Mouse (Mus musculus): ENCODE measurements around the gene Gm826. TPM values are rescaled to one million over a fixed set of nuclear protein-coding genes. Genes with fewer than 3 reads are reported as not detected.

Gm826 gene
- total RNA-seq, 2 experiments from 2014 or later = 3.0 to 4.0 TPM

DNA sequence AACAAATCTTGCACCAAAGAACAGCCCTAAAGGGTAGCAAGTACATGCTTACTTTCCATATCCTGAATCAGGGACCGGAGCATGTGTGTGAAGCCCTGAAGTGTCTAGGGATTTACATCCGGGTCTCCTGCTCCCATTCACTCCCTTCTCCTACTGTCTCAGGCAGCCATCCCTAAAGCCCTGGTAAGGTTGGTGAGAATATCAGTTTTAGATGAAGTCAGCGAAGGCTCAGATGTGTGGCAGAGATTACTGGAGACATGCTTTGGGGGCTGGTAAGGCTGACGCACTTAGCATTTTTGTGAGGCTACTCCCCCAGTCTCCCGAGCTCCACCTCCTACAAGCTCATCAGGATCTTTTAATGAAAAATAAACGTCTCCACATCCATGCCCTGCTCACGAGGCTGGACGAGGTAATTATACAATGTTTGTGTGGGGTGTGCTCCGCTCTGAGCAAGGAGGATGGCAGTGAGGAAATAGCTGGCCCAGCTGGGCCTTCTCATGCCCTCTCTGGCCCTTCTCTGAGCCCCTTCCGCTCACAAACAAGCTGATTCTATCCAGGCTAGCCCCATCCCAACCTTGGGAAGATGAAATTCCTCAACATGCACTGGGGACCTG is 45.3 kb downstream of the Gm826 start:
- no peak for DNase-seq (ENCODE audit: low spot score)

GRCm38 (mm10) chr2:160275959-160276657 is 57.9 kb downstream of the Gm826 start:
- DNase-seq (ENCODE audit: low spot score) = no peak

DNA sequence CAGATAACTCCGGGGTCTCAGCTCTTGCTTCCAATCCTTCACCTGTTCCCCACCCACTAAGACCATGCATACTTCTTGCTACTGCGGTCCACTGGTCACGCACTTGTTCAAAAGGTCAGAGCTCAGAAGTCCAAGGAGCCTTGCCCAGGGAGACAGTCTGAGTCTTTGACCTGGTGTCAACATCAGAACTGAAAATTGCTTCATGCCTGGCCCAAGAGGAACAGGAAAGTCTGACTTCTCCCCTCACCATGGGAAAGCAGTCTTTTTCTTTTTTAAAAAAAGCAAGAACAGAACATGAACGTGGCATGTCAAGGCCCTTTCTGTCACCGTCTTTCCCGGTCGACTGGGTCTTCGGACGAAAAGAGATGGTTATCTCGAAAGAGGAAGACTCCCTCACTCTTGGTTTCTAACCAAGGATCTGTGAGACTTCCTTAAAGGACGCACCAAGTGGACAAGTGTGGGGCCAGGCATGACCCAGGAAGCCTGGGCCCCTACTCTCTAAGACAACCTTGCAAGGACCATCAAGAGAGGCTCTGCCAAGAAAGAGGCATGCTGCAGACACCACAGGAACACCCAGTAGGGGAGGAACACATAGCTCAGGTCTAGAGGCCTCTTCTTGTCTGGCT is 66.0 kb downstream of the Gm826 start:
- DNase-seq (ENCODE audit: low spot score) = no peak

DNA sequence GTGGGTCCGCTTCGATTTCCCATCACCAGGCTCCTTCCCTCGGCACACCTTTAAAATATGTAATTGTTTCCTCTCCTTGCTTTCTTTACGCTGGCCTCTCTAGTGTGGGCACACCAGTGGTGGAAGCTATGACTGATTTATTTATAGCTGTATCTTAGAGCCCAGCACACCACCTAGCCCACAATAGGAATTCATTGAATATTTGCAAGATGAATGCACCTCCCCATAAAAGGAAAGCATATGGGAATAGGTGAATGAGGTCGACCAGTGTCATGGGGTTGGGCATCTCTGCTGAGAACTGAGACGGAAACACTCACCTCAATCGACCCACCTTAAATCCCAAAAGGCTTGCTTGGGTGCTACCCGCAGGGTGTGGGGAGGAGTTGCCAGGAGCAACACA is 70.1 kb downstream of the Gm826 start:
- DNase-seq (ENCODE audit: low spot score) = no peak

GRCm38 (mm10) chr2:160261538-160261937 is 72.4 kb downstream of the Gm826 start:
- no peak for DNase-seq (ENCODE audit: low spot score)

Other genes starting within 250 kb of the Gm826 start
- gene Mafb, start 32.9 kb upstream of the Gm826 start, total RNA-seq (2021) = 10 to 100 TPM; 11.4 to 71.8 TPM